In the genomic region with DNA sequence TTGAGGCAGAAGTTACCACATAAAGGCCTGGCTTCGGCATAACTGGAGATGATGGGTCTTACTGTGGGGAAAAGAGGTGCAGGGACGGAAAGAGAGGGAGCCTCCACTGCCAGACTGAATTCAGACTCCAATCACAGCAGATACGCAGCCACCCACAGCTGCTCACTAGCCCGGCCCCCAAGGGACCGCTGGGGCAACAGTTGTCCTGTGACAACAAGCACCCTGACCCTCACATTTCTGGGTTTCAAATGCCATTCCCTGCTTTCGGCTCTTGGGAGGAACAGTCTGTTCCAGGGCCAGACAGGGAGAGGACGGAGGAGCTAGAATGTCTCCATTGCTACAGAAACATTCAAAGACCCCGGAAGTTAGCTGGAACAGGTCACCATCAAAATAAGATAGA, we compare ENCODE assay signal across 10 mouse cellular contexts.
DNase-seq lines count a peak whose midpoint lies in the region; ATAC-seq and TF ChIP-seq lines count a peak whose summit lies in the region.
"Had no signal": no experiment of that assay in that cellular context is flagged by ENCODE, and none has a peak within 500 bp of the region (broad histone marks: within the 10 kb centered on the region; RNA-seq: fewer than 3 reads in every experiment).

No protein-coding gene starts in this region.

- no peak overlapping the region for H3K4me3 ChIP-seq in gastrocnemius, adult 2 months
- no peak overlapping the region for H3K4me3 ChIP-seq in spleen, adult 2 months (ENCODE audit: extremely low read depth, insufficient read depth, insufficient read length)
- no peak overlapping the region for H3K4me3 ChIP-seq in lung, embryonic 14.5 days (ENCODE audit: low read depth, low read length)

- ATAC-seq in lung, embryonic 14.5 days (ENCODE audit: insufficient read depth): no peak
- ATAC-seq in activated CD4-positive, CD25-positive, alpha-beta regulatory T cell, adult 4 months: no peak

- no peak for TF ChIP-seq POLR2A in spleen, adult 2 months (IDR thresholded peaks at IDR 0.05; ENCODE audit: low read depth, low read length)

- H3K9me3 ChIP-seq in lung, embryonic 14.5 days (ENCODE audit: low read depth, low read length): peaks cover 7% of the 10 kb centered on the region; the same call in 1 of the 2 replicates

- intact Hi-C loops in gastrocnemius, adult 2 months (cut with DNase I): no loop called here

- no peaks in the 10 kb centered on the region for H3K36me3 ChIP-seq in spleen, adult 2 months (ENCODE audit: control insufficient read depth, insufficient read depth, low read length)
- H3K36me3 ChIP-seq in lung, embryonic 14.5 days (ENCODE audit: insufficient read depth): no peaks in the 10 kb centered on the region

- no peaks in the 10 kb centered on the region for H3K27me3 ChIP-seq in spleen, adult 2 months (ENCODE audit: control insufficient read depth, insufficient read depth, low read length)
- H3K27me3 ChIP-seq in lung, embryonic 14.5 days (ENCODE audit: insufficient read depth, low read length): no peaks in the 10 kb centered on the region

- H3K4me2 ChIP-seq in lung, embryonic 14.5 days: no peak overlapping the region

- H3K9ac ChIP-seq in lung, embryonic 14.5 days: no peak overlapping the region
- H3K9ac ChIP-seq: liver, embryonic 14.5 days had no signal

- H3K4me1 ChIP-seq in spleen, adult 2 months (ENCODE audit: control insufficient read depth, insufficient read depth, insufficient read length): no peaks in the 10 kb centered on the region; the same call in 1 of the 2 replicates
- peaks cover 21% of the 10 kb centered on the region for H3K4me1 ChIP-seq in lung, embryonic 14.5 days (ENCODE audit: insufficient read depth)

- peak; percentile 64 for DNase-seq in gastrocnemius, adult 2 months
- no peak for DNase-seq in gastrocnemius, postnatal 10 days
- no peak for DNase-seq in spleen, adult 2 months (ENCODE audit: low read depth in 1 of 2, low spot score in 2 of 2)
- DNase-seq in spleen, adult 12 weeks (ENCODE audit: low spot score): no peak
- no peak for DNase-seq in lung, embryonic 14.5 days
- no peak for DNase-seq in T-cell, adult 2 months (ENCODE audit: low spot score)
- no peak for DNase-seq in cerebellum, adult 11 months
- DNase-seq: B cell, adult 2 months had no signal

- 67% methylated on average over 8 of the region's 8 CpGs for WGBS in spleen, adult 2 months
- 40% methylated on average over 8 of the region's 8 CpGs for WGBS in lung, embryonic 14.5 days

- H3K27ac ChIP-seq in gastrocnemius, adult 2 months: peak overlapping the region; percentile 80
- H3K27ac ChIP-seq in spleen, adult 2 months (ENCODE audit: insufficient read depth, low read length): peak overlapping the region; percentile 55
- H3K27ac ChIP-seq in lung, embryonic 14.5 days (ENCODE audit: low read depth): peak overlapping the region; percentile 66
- H3K27ac ChIP-seq: liver, embryonic 14.5 days had no signal

- no peak for TF ChIP-seq CTCF in gastrocnemius, adult 2 months (IDR thresholded peaks at IDR 0.05)
- no peak for TF ChIP-seq CTCF in spleen, adult 2 months (IDR thresholded peaks at IDR 0.05; ENCODE audit: extremely low read depth, insufficient read depth, insufficient read length, insufficient replicate concordance)
- TF ChIP-seq CTCF in lung, embryonic 14.5 days (IDR thresholded peaks at IDR 0.05; ENCODE audit: low read depth): no peak
